Mouse (Mus musculus) heart, embryonic 10.5 days (tissue): Measurements from ENCODE around the gene Tmc1. TPM values are rescaled to one million over a fixed set of nuclear protein-coding genes. Genes with fewer than 3 reads are reported as not detected.
A peak's percentile ranks its signal among the peaks of the same experiment; 100 is the strongest.

Source experiments
- DNase-seq: peaks from one replicate; pipeline ENCODE4 v3.0.0-alpha.2; 2017; ENCODE audit warnings: low spot score
- H3K27ac ChIP-seq: fragments of 300-500 bp; sonication (generic); 2 replicates; pipeline ENCODE4 v1.5.1; 2016; ENCODE audit warnings: mild to moderate bottlenecking
- H3K27me3 ChIP-seq: fragments of 300-500 bp; sonication (generic); 2 replicates; pipeline ENCODE4 v1.6.1; 2016; ENCODE audit warnings: mild to moderate bottlenecking; ENCODE audit not compliant: poor library complexity, insufficient read depth, severe bottlenecking
- H3K36me3 ChIP-seq: fragments of 300-500 bp; sonication (generic); 2 replicates; pipeline ENCODE4 v1.6.1; 2016; ENCODE audit warnings: mild to moderate bottlenecking, moderate library complexity
- H3K4me1 ChIP-seq: fragments of 300-500 bp; sonication (generic); 2 replicates; pipeline ENCODE4 v1.6.1; 2016; ENCODE audit warnings: mild to moderate bottlenecking
- H3K4me3 ChIP-seq: fragments of 300-500 bp; sonication (generic); 2 replicates; pipeline ENCODE4 v1.5.1; 2016; ENCODE audit warnings: mild to moderate bottlenecking, moderate library complexity
- H3K9me3 ChIP-seq: fragments of 300-500 bp; sonication (generic); 2 replicates; pipeline ENCODE4 v1.6.1; 2016; ENCODE audit warnings: mild to moderate bottlenecking, moderate library complexity
- WGBS: fragments of 180-500 bp; shearing (Covaris S2); methylation state at CpG from one replicate; pipeline ENCODE4 v1.1.7; 2016; 5-methylcytosine and 5-hydroxymethylcytosine counted together
- polyA plus RNA-seq: library from polyadenylated mRNA; unstranded; fragments of >200 nt; fragmentation: Nextera tagmentation; extraction: Ambion mirVana; gene quantifications from 2 replicates; pipeline ENCODE4 v1.2.1, GENCODE M21; 2016

Tmc1 gene
- not detected in 2 replicates for polyA plus RNA-seq

- Histone ChIP-seq H3K36me3 (no peaks in the 10 kb centered on the region), H3K9me3 (peaks cover 5% of the 10 kb centered on the region; the same call in 1 of the 2 replicates), H3K27ac (no peak within 1 kb of the TSS), H3K27me3 (no peaks in the 10 kb centered on the region), H3K4me1 (no peaks in the 10 kb centered on the region), H3K4me3 (no peak within 1 kb of the TSS)
- WGBS, result 74% methylated on average over 6 of the region's 6 CpGs
- DNase-seq, result no peak
Measured at GRCm38 (mm10) chr19:20953874-20954273, at the start of gene Tmc1. Gene Tmc1 (minus strand): TSS chr19:20954202.

GRCm38 (mm10) chr19:21001552-21001951 lies 47.5 kb upstream of the Tmc1 start:
- no peak for DNase-seq
- H3K27ac ChIP-seq, result no peak overlapping the region
- H3K27me3 ChIP-seq, result no peaks in the 10 kb centered on the region
- H3K4me3 ChIP-seq, result no peak overlapping the region
- no peaks in the 10 kb centered on the region for H3K9me3 ChIP-seq
- no peaks in the 10 kb centered on the region for H3K4me1 ChIP-seq
- H3K36me3 ChIP-seq, result no peaks in the 10 kb centered on the region

- Histone ChIP-seq H3K9me3 (no peaks in the 10 kb centered on the region), H3K4me1 (no peaks in the 10 kb centered on the region), H3K27me3 (no peaks in the 10 kb centered on the region), H3K27ac (no peak overlapping the region), H3K4me3 (no peak overlapping the region), H3K36me3 (no peaks in the 10 kb centered on the region)
- 87% methylated on average over 2 of the region's 2 CpGs for WGBS
- DNase-seq, result no peak
Measured at GRCm38 (mm10) chr19:20979244-20979643, 25.2 kb upstream of the Tmc1 start.

GRCm38 (mm10) chr19:20978148-20978547 lies 24.1 kb upstream of the Tmc1 start:
- H3K9me3 ChIP-seq, result no peaks in the 10 kb centered on the region
- no peak for DNase-seq
- no peaks in the 10 kb centered on the region for H3K27me3 ChIP-seq
- no peaks in the 10 kb centered on the region for H3K36me3 ChIP-seq
- 41% methylated on average over 1 of the region's 1 CpGs for WGBS
- H3K27ac ChIP-seq, result no peak overlapping the region
- H3K4me1 ChIP-seq, result no peaks in the 10 kb centered on the region
- H3K4me3 ChIP-seq, result no peak overlapping the region

- no peaks in the 10 kb centered on the region for H3K4me1 ChIP-seq
- 81% methylated on average over 1 of the region's 1 CpGs for WGBS
- H3K4me3 ChIP-seq, result no peak overlapping the region
- no peaks in the 10 kb centered on the region for H3K36me3 ChIP-seq
- no peak for DNase-seq
- H3K27me3 ChIP-seq, result no peaks in the 10 kb centered on the region
- H3K27ac ChIP-seq, result no peak overlapping the region
- no peaks in the 10 kb centered on the region for H3K9me3 ChIP-seq
Measured at GRCm38 (mm10) chr19:20971926-20972325, 17.9 kb upstream of the Tmc1 start.

- Histone ChIP-seq H3K4me3 (no peak overlapping the region), H3K36me3 (no peaks in the 10 kb centered on the region), H3K27ac (no peak overlapping the region), H3K4me1 (no peaks in the 10 kb centered on the region), H3K27me3 (no peaks in the 10 kb centered on the region), H3K9me3 (peaks cover 5% of the 10 kb centered on the region; the same call in 1 of the 2 replicates)
- no peak for DNase-seq
- WGBS, result 87% methylated on average over 5 of the region's 5 CpGs
Measured at GRCm38 (mm10) chr19:20954815-20955214, 813 bp upstream of the Tmc1 start.

- WGBS, result 55% methylated on average over 4 of the region's 4 CpGs
Measured at GRCm38 (mm10) chr19:20944446-20944845, 9.6 kb downstream of the Tmc1 start.

GRCm38 (mm10) chr19:20924282-20924681 lies 29.7 kb downstream of the Tmc1 start:
- Histone ChIP-seq H3K9me3 (no peaks in the 10 kb centered on the region), H3K4me3 (no peak overlapping the region), H3K36me3 (no peaks in the 10 kb centered on the region), H3K4me1 (peaks cover 9% of the 10 kb centered on the region; the same call in 1 of the 2 replicates), H3K27ac (peak overlapping the region; percentile 33; the same call in 1 of the 2 replicates), H3K27me3 (no peaks in the 10 kb centered on the region)
- WGBS, result 40% methylated on average over 7 of the region's 7 CpGs
- no peak for DNase-seq

More at GRCm38 (mm10) chr19:20944446-20944845, 9.6 kb downstream of the Tmc1 start:
- H3K36me3 ChIP-seq, result no peaks in the 10 kb centered on the region
- H3K9me3 ChIP-seq, result no peaks in the 10 kb centered on the region
- H3K27ac ChIP-seq, result no peak overlapping the region
- DNase-seq, result no peak
- no peaks in the 10 kb centered on the region for H3K27me3 ChIP-seq
- H3K4me3 ChIP-seq, result no peak overlapping the region
- H3K4me1 ChIP-seq, result no peaks in the 10 kb centered on the region

- 15% methylated on average over 10 of the region's 10 CpGs for WGBS
- Histone ChIP-seq H3K4me1 (peaks cover 9% of the 10 kb centered on the region; the same call in 1 of the 2 replicates), H3K4me3 (0 out of 2 replicates have a peak overlapping the region, but pooled peaks have one; percentile 12), H3K9me3 (no peaks in the 10 kb centered on the region), H3K27me3 (no peaks in the 10 kb centered on the region), H3K36me3 (no peaks in the 10 kb centered on the region), H3K27ac (peak overlapping the region; percentile 42; the same call in 1 of the 2 replicates)
- DNase-seq, result no peak
Measured at GRCm38 (mm10) chr19:20923336-20924211, 30.4 kb downstream of the Tmc1 start.

- H3K36me3 ChIP-seq, result no peaks in the 10 kb centered on the region
- H3K9me3 ChIP-seq, result no peaks in the 10 kb centered on the region
- no peak overlapping the region for H3K4me3 ChIP-seq
- H3K27me3 ChIP-seq, result no peaks in the 10 kb centered on the region
- DNase-seq, result no peak
- no peaks in the 10 kb centered on the region for H3K4me1 ChIP-seq
- WGBS, result 84% methylated on average over 4 of the region's 4 CpGs
- no peak overlapping the region for H3K27ac ChIP-seq
Measured at GRCm38 (mm10) chr19:20918241-20918640, 35.8 kb downstream of the Tmc1 start.

- Histone ChIP-seq H3K9me3 (no peaks in the 10 kb centered on the region), H3K27ac (no peak overlapping the region), H3K36me3 (no peaks in the 10 kb centered on the region), H3K4me1 (no peaks in the 10 kb centered on the region), H3K27me3 (no peaks in the 10 kb centered on the region), H3K4me3 (no peak overlapping the region)
- 71% methylated on average over 2 of the region's 2 CpGs for WGBS
- DNase-seq, result no peak
Measured at GRCm38 (mm10) chr19:20915151-20915550, 38.9 kb downstream of the Tmc1 start.

- WGBS, result 79% methylated on average over 5 of the region's 5 CpGs
- no peaks in the 10 kb centered on the region for H3K36me3 ChIP-seq
Measured at GRCm38 (mm10) chr19:20910356-20910755, 43.6 kb downstream of the Tmc1 start.

GRCm38 (mm10) chr19:20881205-20881604 lies 72.8 kb downstream of the Tmc1 start:
- Histone ChIP-seq H3K27ac (no peak overlapping the region), H3K9me3 (no peaks in the 10 kb centered on the region), H3K27me3 (no peaks in the 10 kb centered on the region), H3K4me3 (no peak overlapping the region), H3K36me3 (no peaks in the 10 kb centered on the region), H3K4me1 (no peaks in the 10 kb centered on the region)
- 61% methylated on average over 2 of the region's 2 CpGs for WGBS
- DNase-seq, result no peak

More at GRCm38 (mm10) chr19:20910356-20910755, 43.6 kb downstream of the Tmc1 start:
- Histone ChIP-seq H3K4me3 (no peak overlapping the region), H3K9me3 (no peaks in the 10 kb centered on the region), H3K4me1 (no peaks in the 10 kb centered on the region), H3K27ac (no peak overlapping the region), H3K27me3 (no peaks in the 10 kb centered on the region)
- no peak for DNase-seq
